ENCODE assay signal across 15 mouse cellular contexts in the genomic region with DNA sequence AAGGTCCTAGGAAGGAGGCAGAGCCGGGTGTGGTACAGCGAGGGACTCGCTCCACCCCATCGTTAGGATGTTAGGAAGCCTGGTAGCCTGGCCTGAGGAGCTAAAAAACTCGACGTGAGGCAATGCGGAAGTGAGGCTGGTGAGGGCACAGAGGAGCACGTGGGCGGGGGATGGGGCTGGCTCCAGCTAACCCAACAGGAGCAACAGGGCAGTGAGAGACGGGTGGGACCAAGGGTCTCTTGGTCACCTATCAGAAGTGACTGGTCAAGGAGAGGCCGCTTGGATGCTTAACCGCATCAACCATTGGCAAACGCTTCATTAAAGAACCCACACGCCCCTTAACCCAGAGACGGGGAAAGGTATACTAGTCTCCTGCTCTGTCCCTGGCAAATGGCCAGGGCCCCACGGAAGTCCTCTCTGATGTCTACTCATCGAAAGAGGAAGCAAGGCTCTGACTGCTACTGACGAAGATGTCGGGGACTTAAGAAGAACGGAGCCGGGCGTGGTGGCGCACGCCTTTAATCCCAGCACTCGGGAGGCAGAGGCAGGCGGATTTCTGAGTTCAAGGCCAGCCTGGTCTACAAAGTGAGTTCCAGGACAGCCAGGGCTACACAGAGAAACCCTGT. TPM values are rescaled to one million over a fixed set of nuclear protein-coding genes. Genes with fewer than 3 reads are reported as not detected.
DNase-seq lines count a peak whose midpoint lies in the region; ATAC-seq and TF ChIP-seq lines count a peak whose summit lies in the region.
"Had no signal": no experiment of that assay in that cellular context is flagged by ENCODE, and none has a peak within 500 bp of the region (broad histone marks: within the 10 kb centered on the region; RNA-seq: fewer than 3 reads in every experiment).

No protein-coding gene starts in this region.

- no peak overlapping the region for H3K27ac ChIP-seq in intestine, embryonic 16.5 days (ENCODE audit: low read length)
- no peak overlapping the region for H3K27ac ChIP-seq in intestine, embryonic 15.5 days
- H3K27ac ChIP-seq in lung, postnatal 0 days (ENCODE audit: low read length): no peak overlapping the region
- H3K27ac ChIP-seq in small intestine, adult 2 months (ENCODE audit: insufficient read depth, low read depth, low read length): no peak overlapping the region; the same call in 1 of the 2 replicates
- H3K27ac ChIP-seq: embryonic facial prominence, embryonic 12.5 days; forebrain, embryonic 15.5 days; limb, embryonic 13.5 days; midbrain, embryonic 12.5 days had no signal

- no peaks in the 10 kb centered on the region for H3K9me3 ChIP-seq in intestine, embryonic 16.5 days (ENCODE audit: control insufficient read depth, low read length)
- no peaks in the 10 kb centered on the region for H3K9me3 ChIP-seq in intestine, embryonic 15.5 days
- no peaks in the 10 kb centered on the region for H3K9me3 ChIP-seq in lung, postnatal 0 days (ENCODE audit: low read length)
- H3K9me3 ChIP-seq: embryonic facial prominence, embryonic 12.5 days; forebrain, embryonic 15.5 days; heart, embryonic 12.5 days; limb, embryonic 13.5 days; midbrain, embryonic 12.5 days had no signal

- intact Hi-C loops in gastrocnemius, postnatal 14 days (cut with DNase I; ENCODE audit: low total_unique reads): no loop called here

- ATAC-seq in intestine, embryonic 16.5 days: no peak
- no peak for ATAC-seq in intestine, embryonic 15.5 days
- peak; percentile 3; the same call in 1 of the 2 replicates for ATAC-seq in lung, postnatal 0 days
- ATAC-seq: forebrain, embryonic 15.5 days had no signal

- TF ChIP-seq CTCF in lung, postnatal 0 days (IDR thresholded peaks at IDR 0.05): no peak
- TF ChIP-seq CTCF in small intestine, adult 2 months (IDR thresholded peaks at IDR 0.05; ENCODE audit: extremely low read depth, insufficient read length, insufficient replicate concordance, low read depth, low read length): no peak

- TF ChIP-seq EP300 in lung, postnatal 0 days (IDR thresholded peaks at IDR 0.05): no peak

- H3K4me1 ChIP-seq in intestine, embryonic 16.5 days (ENCODE audit: control insufficient read depth, insufficient read depth, low read length): peaks cover 23% of the 10 kb centered on the region
- H3K4me1 ChIP-seq in intestine, embryonic 15.5 days (replicated peaks): peaks cover 26% of the 10 kb centered on the region
- H3K4me1 ChIP-seq in lung, postnatal 0 days (ENCODE audit: insufficient read depth, low read depth, low read length): peaks cover 20% of the 10 kb centered on the region
- peaks cover 26% of the 10 kb centered on the region for H3K4me1 ChIP-seq in small intestine, adult 2 months (ENCODE audit: control insufficient read depth, insufficient read depth, insufficient read length, low read length)

- H3K9ac ChIP-seq in intestine, embryonic 16.5 days (ENCODE audit: low read depth, low read length): no peak overlapping the region
- H3K9ac ChIP-seq in intestine, embryonic 15.5 days: no peak overlapping the region
- no peak overlapping the region for H3K9ac ChIP-seq in lung, postnatal 0 days (replicated peaks; ENCODE audit: low read depth)
- H3K9ac ChIP-seq: embryonic facial prominence, embryonic 12.5 days; forebrain, embryonic 15.5 days; heart, embryonic 12.5 days; limb, embryonic 13.5 days; midbrain, embryonic 12.5 days had no signal

- 0 out of 2 replicates have a peak overlapping the region, but pooled peaks have one; percentile 9 for H3K4me2 ChIP-seq in intestine, embryonic 16.5 days (ENCODE audit: low read depth, low read length)
- H3K4me2 ChIP-seq in intestine, embryonic 15.5 days (replicated peaks): no peak overlapping the region
- no peak overlapping the region for H3K4me2 ChIP-seq in lung, postnatal 0 days (replicated peaks; ENCODE audit: low read depth, low read length)
- H3K4me2 ChIP-seq: embryonic facial prominence, embryonic 12.5 days; forebrain, embryonic 15.5 days; heart, embryonic 12.5 days; midbrain, embryonic 12.5 days had no signal

- H3K4me3 ChIP-seq in intestine, embryonic 16.5 days (ENCODE audit: low read length): no peak overlapping the region
- H3K4me3 ChIP-seq in intestine, embryonic 15.5 days (replicated peaks): no peak overlapping the region
- H3K4me3 ChIP-seq in lung, postnatal 0 days (ENCODE audit: low read depth, low read length): no peak overlapping the region
- peak overlapping the region; percentile 6; the same call in 1 of the 2 replicates for H3K4me3 ChIP-seq in small intestine, adult 2 months (ENCODE audit: low read depth, low read length)
- H3K4me3 ChIP-seq: embryonic facial prominence, embryonic 12.5 days; forebrain, embryonic 15.5 days; heart, embryonic 12.5 days; limb, embryonic 13.5 days; midbrain, embryonic 12.5 days had no signal

- H3K36me3 ChIP-seq in intestine, embryonic 16.5 days (ENCODE audit: control insufficient read depth, insufficient read depth, low read length): peaks cover 12% of the 10 kb centered on the region; the same call in 1 of the 2 replicates
- H3K36me3 ChIP-seq in intestine, embryonic 15.5 days: peaks cover 13% of the 10 kb centered on the region; the same call in 1 of the 2 replicates
- no peaks in the 10 kb centered on the region; the same call in 1 of the 2 replicates for H3K36me3 ChIP-seq in lung, postnatal 0 days (ENCODE audit: insufficient read depth, low read length)
- H3K36me3 ChIP-seq in small intestine, adult 2 months (ENCODE audit: control insufficient read depth, insufficient read depth, low read length): peaks cover 32% of the 10 kb centered on the region

- no peak for TF ChIP-seq POLR2A in small intestine, adult 2 months (IDR thresholded peaks at IDR 0.05; ENCODE audit: low read depth, low read length)

- DNase-seq in MEL-GATA-1-ER (ENCODE audit: extremely low read depth, low read depth): peak; percentile 88
- DNase-seq in lung, postnatal 0 days (ENCODE audit: low spot score): peak; percentile 18
- DNase-seq in urinary bladder, postnatal 4 days (ENCODE audit: low spot score in 2 of 2): no peak
- DNase-seq in gastrocnemius, postnatal 14 days: no peak
- no peak for DNase-seq in kidney, postnatal 25 days
- DNase-seq: cerebellum, adult 18-20 months had no signal

- WGBS in intestine, embryonic 16.5 days: 87% methylated on average over 26 of the region's 26 CpGs
- 87% methylated on average over 26 of the region's 26 CpGs for WGBS in intestine, embryonic 15.5 days
- WGBS in lung, postnatal 0 days: 77% methylated on average over 25 of the region's 26 CpGs
- 79% methylated on average over 26 of the region's 26 CpGs for WGBS in small intestine, adult 2 months

- no peaks in the 10 kb centered on the region for H3K27me3 ChIP-seq in intestine, embryonic 16.5 days (replicated peaks; ENCODE audit: control insufficient read depth, insufficient read depth, low read length)
- H3K27me3 ChIP-seq in intestine, embryonic 15.5 days (replicated peaks): no peaks in the 10 kb centered on the region
- no peaks in the 10 kb centered on the region for H3K27me3 ChIP-seq in lung, postnatal 0 days (replicated peaks; ENCODE audit: insufficient read depth, low read length)
- no peaks in the 10 kb centered on the region for H3K27me3 ChIP-seq in small intestine, adult 2 months (ENCODE audit: control insufficient read depth, insufficient read depth, low read length)
- H3K27me3 ChIP-seq: embryonic facial prominence, embryonic 12.5 days; forebrain, embryonic 15.5 days; heart, embryonic 12.5 days; limb, embryonic 13.5 days; midbrain, embryonic 12.5 days had no signal

RNA-seq across cellular contexts. Expression of a gene that starts 2.6 kb away (rescaled TPM):
- 381 and 448 TPM in 2 replicates for polyA plus RNA-seq in intestine, embryonic 16.5 days (2015; fragmentation: Nextera tagmentation; extraction: Ambion mirVana)
- 247 and 298 TPM in 2 replicates for polyA plus RNA-seq in intestine, embryonic 15.5 days (2015; fragmentation: Nextera tagmentation; extraction: Ambion mirVana)
- polyA plus RNA-seq in lung, postnatal 0 days (2015; fragmentation: Nextera tagmentation; extraction: Ambion mirVana): 208 and 222 TPM in 2 replicates
- 253 and 363 TPM in 2 replicates for polyA plus RNA-seq in small intestine, adult 2 months (2012; rRNA removed)
- 10 to 100 TPM; 35.9 to 46.1 TPM for total RNA-seq in gastrocnemius, postnatal 14 days (2021)

RNA-seq across cellular contexts. Expression of a gene that starts 14.3 kb away (rescaled TPM):
- 1.1 and 1.4 TPM in 2 replicates for polyA plus RNA-seq in intestine, embryonic 16.5 days (2015; fragmentation: Nextera tagmentation; extraction: Ambion mirVana)
- 1.1 and 1.4 TPM in 2 replicates for polyA plus RNA-seq in intestine, embryonic 15.5 days (2015; fragmentation: Nextera tagmentation; extraction: Ambion mirVana)
- 10.5 and 11.3 TPM in 2 replicates for polyA plus RNA-seq in lung, postnatal 0 days (2015; fragmentation: Nextera tagmentation; extraction: Ambion mirVana)
- polyA plus RNA-seq in small intestine, adult 2 months (2012; rRNA removed): not detected in 2 replicates
- under 1 TPM in 1 of 2 experiments, not detected in 1; 0.14 TPM for total RNA-seq in gastrocnemius, postnatal 14 days (2021)
- total RNA-seq: layer of hippocampus, postnatal 14 days had no signal

RNA-seq across cellular contexts. Expression of a gene that starts 20.6 kb away (rescaled TPM):
- polyA plus RNA-seq in intestine, embryonic 16.5 days (2015; fragmentation: Nextera tagmentation; extraction: Ambion mirVana): 72.5 and 81.3 TPM in 2 replicates
- 83.3 and 83.6 TPM in 2 replicates for polyA plus RNA-seq in intestine, embryonic 15.5 days (2015; fragmentation: Nextera tagmentation; extraction: Ambion mirVana)
- 54.3 and 59.1 TPM in 2 replicates for polyA plus RNA-seq in lung, postnatal 0 days (2015; fragmentation: Nextera tagmentation; extraction: Ambion mirVana)
- polyA plus RNA-seq in small intestine, adult 2 months (2012; rRNA removed): 28.8 and 50.4 TPM in 2 replicates
- 10 to 100 TPM; 28.5 to 29.4 TPM for total RNA-seq in gastrocnemius, postnatal 14 days (2021)

RNA-seq across cellular contexts. Expression of a gene that starts 27.7 kb away (rescaled TPM):
- 775 and 798 TPM in 2 replicates for polyA plus RNA-seq in intestine, embryonic 16.5 days (2015; fragmentation: Nextera tagmentation; extraction: Ambion mirVana)
- polyA plus RNA-seq in intestine, embryonic 15.5 days (2015; fragmentation: Nextera tagmentation; extraction: Ambion mirVana): 746 and 850 TPM in 2 replicates
- 591 and 652 TPM in 2 replicates for polyA plus RNA-seq in lung, postnatal 0 days (2015; fragmentation: Nextera tagmentation; extraction: Ambion mirVana)
- 157 and 303 TPM in 2 replicates for polyA plus RNA-seq in small intestine, adult 2 months (2012; rRNA removed)
- 1,000 to 10,000 TPM; 1,038 to 1,188 TPM for total RNA-seq in gastrocnemius, postnatal 14 days (2021)

RNA-seq across cellular contexts. Expression of a gene that starts 36.7 kb away (rescaled TPM):
- 119 and 134 TPM in 2 replicates for polyA plus RNA-seq in intestine, embryonic 16.5 days (2015; fragmentation: Nextera tagmentation; extraction: Ambion mirVana)
- 125 and 127 TPM in 2 replicates for polyA plus RNA-seq in intestine, embryonic 15.5 days (2015; fragmentation: Nextera tagmentation; extraction: Ambion mirVana)
- 64.9 and 68.9 TPM in 2 replicates for polyA plus RNA-seq in lung, postnatal 0 days (2015; fragmentation: Nextera tagmentation; extraction: Ambion mirVana)
- polyA plus RNA-seq in small intestine, adult 2 months (2012; rRNA removed): 33.3 and 36.2 TPM in 2 replicates
- total RNA-seq in gastrocnemius, postnatal 14 days (2021): 10 to 100 TPM; 54.1 to 62.6 TPM

Comparison
In these comparisons a context has a peak if more than half of its experiments do, and no peak if none do; other contexts are left out.
1. DNase-seq: peak in MEL-GATA-1-ER (single experiment) and lung, postnatal 0 days (single experiment); none in urinary bladder, postnatal 4 days (0 of 2), gastrocnemius, postnatal 14 days (single experiment) and kidney, postnatal 25 days (0 of 2).